Mouse (Mus musculus): ENCODE data around the gene Cab39. TPM values are rescaled to one million over a fixed set of nuclear protein-coding genes. Genes with fewer than 3 reads are reported as not detected.

The Cab39 gene
- polyA plus RNA-seq (2015; fragmentation: Nextera tagmentation; extraction: Ambion mirVana): 23.5 and 24.1 TPM in 2 replicates

- H3K9ac ChIP-seq (ENCODE audit: low read length): peak within 1 kb of the TSS; percentile 96
- H3K27me3 ChIP-seq (ENCODE audit: control insufficient read depth, insufficient read depth, low read length): no peaks in the 10 kb centered on the region
- no peaks in the 10 kb centered on the region for H3K9me3 ChIP-seq (replicated peaks; ENCODE audit: control insufficient read depth, low read length)
- WGBS: under 1% methylated on average over 116 of the region's 118 CpGs
- H3K36me3 ChIP-seq (ENCODE audit: control insufficient read depth, insufficient read depth): no peaks in the 10 kb centered on the region
- peak within 1 kb of the TSS; percentile 96 for H3K27ac ChIP-seq (ENCODE audit: low read length)
- peak; percentile 92 for ATAC-seq (replicated peaks; ENCODE audit: extremely low read depth, insufficient read depth, low FRiP score)
- peak within 1 kb of the TSS; percentile 85 for H3K4me3 ChIP-seq (ENCODE audit: low read length)
- peak within 1 kb of the TSS; percentile 74 for H3K4me2 ChIP-seq (ENCODE audit: low read depth, low read length)
- peaks cover 7% of the 10 kb centered on the region for H3K4me1 ChIP-seq (ENCODE audit: control insufficient read depth, insufficient read depth, low read length)
These were observed at the start of gene Cab39 for GRCm38 (mm10) chr1:85793208-85794105. Gene Cab39 (plus strand): TSS chr1:85793441.

- Histone ChIP-seq H3K9me3 (replicated peaks; ENCODE audit: control insufficient read depth, low read length) (no peaks in the 10 kb centered on the region), H3K4me1 (ENCODE audit: control insufficient read depth, insufficient read depth, low read length) (no peaks in the 10 kb centered on the region), H3K4me2 (ENCODE audit: low read depth, low read length) (no peak overlapping the region), H3K27ac (ENCODE audit: low read length) (no peak overlapping the region), H3K4me3 (ENCODE audit: low read length) (no peak overlapping the region), H3K27me3 (ENCODE audit: control insufficient read depth, insufficient read depth, low read length) (no peaks in the 10 kb centered on the region), H3K36me3 (ENCODE audit: control insufficient read depth, insufficient read depth) (no peaks in the 10 kb centered on the region), H3K9ac (ENCODE audit: low read length) (no peak overlapping the region)
- 72% methylated on average over 3 of the region's 3 CpGs for WGBS
- no peak for ATAC-seq (replicated peaks; ENCODE audit: extremely low read depth, insufficient read depth, low FRiP score)
These were observed 48.7 kb upstream of the Cab39 start for GRCm38 (mm10) chr1:85744539-85744938.

- Histone ChIP-seq H3K9ac (ENCODE audit: low read length) (no peak overlapping the region), H3K36me3 (ENCODE audit: control insufficient read depth, insufficient read depth) (no peaks in the 10 kb centered on the region), H3K4me1 (ENCODE audit: control insufficient read depth, insufficient read depth, low read length) (peaks cover 5% of the 10 kb centered on the region), H3K27me3 (ENCODE audit: control insufficient read depth, insufficient read depth, low read length) (no peaks in the 10 kb centered on the region), H3K9me3 (replicated peaks; ENCODE audit: control insufficient read depth, low read length) (no peaks in the 10 kb centered on the region), H3K4me3 (ENCODE audit: low read length) (no peak overlapping the region), H3K27ac (ENCODE audit: low read length) (no peak overlapping the region), H3K4me2 (ENCODE audit: low read depth, low read length) (no peak overlapping the region)
- no peak for ATAC-seq (replicated peaks; ENCODE audit: extremely low read depth, insufficient read depth, low FRiP score)
- 81% methylated on average over 5 of the region's 5 CpGs for WGBS
These were observed 46.7 kb upstream of the Cab39 start for GRCm38 (mm10) chr1:85746511-85746910.

GRCm38 (mm10) chr1:85749829-85750228 lies 43.4 kb upstream of the Cab39 start:
- H3K4me2 ChIP-seq (ENCODE audit: low read depth, low read length): no peak overlapping the region
- H3K27me3 ChIP-seq (ENCODE audit: control insufficient read depth, insufficient read depth, low read length): no peaks in the 10 kb centered on the region
- no peak for ATAC-seq (replicated peaks; ENCODE audit: extremely low read depth, insufficient read depth, low FRiP score)
- H3K4me1 ChIP-seq (ENCODE audit: control insufficient read depth, insufficient read depth, low read length): peaks cover 6% of the 10 kb centered on the region
- WGBS: 89% methylated on average over 2 of the region's 2 CpGs
- no peaks in the 10 kb centered on the region for H3K36me3 ChIP-seq (ENCODE audit: control insufficient read depth, insufficient read depth)
- no peak overlapping the region for H3K4me3 ChIP-seq (ENCODE audit: low read length)
- no peaks in the 10 kb centered on the region for H3K9me3 ChIP-seq (replicated peaks; ENCODE audit: control insufficient read depth, low read length)
- no peak overlapping the region for H3K27ac ChIP-seq (ENCODE audit: low read length)
- no peak overlapping the region for H3K9ac ChIP-seq (ENCODE audit: low read length)

- WGBS: 66% methylated on average over 4 of the region's 4 CpGs
- peaks cover 6% of the 10 kb centered on the region for H3K4me1 ChIP-seq (ENCODE audit: control insufficient read depth, insufficient read depth, low read length)
- H3K27me3 ChIP-seq (ENCODE audit: control insufficient read depth, insufficient read depth, low read length): no peaks in the 10 kb centered on the region
- no peak overlapping the region for H3K27ac ChIP-seq (ENCODE audit: low read length)
- no peak for ATAC-seq (replicated peaks; ENCODE audit: extremely low read depth, insufficient read depth, low FRiP score)
- no peaks in the 10 kb centered on the region for H3K9me3 ChIP-seq (replicated peaks; ENCODE audit: control insufficient read depth, low read length)
- no peak overlapping the region for H3K4me3 ChIP-seq (ENCODE audit: low read length)
- H3K9ac ChIP-seq (ENCODE audit: low read length): no peak overlapping the region
- H3K4me2 ChIP-seq (ENCODE audit: low read depth, low read length): peak overlapping the region; percentile 7; the same call in 1 of the 2 replicates
- H3K36me3 ChIP-seq (ENCODE audit: control insufficient read depth, insufficient read depth): no peaks in the 10 kb centered on the region
These were observed 42.6 kb upstream of the Cab39 start for GRCm38 (mm10) chr1:85750650-85751049.

GRCm38 (mm10) chr1:85751494-85751893 lies 41.7 kb upstream of the Cab39 start:
- Histone ChIP-seq H3K9me3 (replicated peaks; ENCODE audit: control insufficient read depth, low read length) (no peaks in the 10 kb centered on the region), H3K36me3 (ENCODE audit: control insufficient read depth, insufficient read depth) (no peaks in the 10 kb centered on the region), H3K4me3 (ENCODE audit: low read length) (no peak overlapping the region; the same call in 1 of the 2 replicates), H3K9ac (ENCODE audit: low read length) (peak overlapping the region; percentile 2; the same call in 1 of the 2 replicates), H3K27me3 (ENCODE audit: control insufficient read depth, insufficient read depth, low read length) (no peaks in the 10 kb centered on the region), H3K27ac (ENCODE audit: low read length) (peak overlapping the region; percentile 57), H3K4me1 (ENCODE audit: control insufficient read depth, insufficient read depth, low read length) (peaks cover 6% of the 10 kb centered on the region), H3K4me2 (ENCODE audit: low read depth, low read length) (peak overlapping the region; percentile 5)
- peak; percentile 80 for ATAC-seq (replicated peaks; ENCODE audit: extremely low read depth, insufficient read depth, low FRiP score)
- 27% methylated on average over 6 of the region's 6 CpGs for WGBS

- Histone ChIP-seq H3K9me3 (replicated peaks; ENCODE audit: control insufficient read depth, low read length) (no peaks in the 10 kb centered on the region), H3K9ac (ENCODE audit: low read length) (peak overlapping the region; percentile 2; the same call in 1 of the 2 replicates), H3K27me3 (ENCODE audit: control insufficient read depth, insufficient read depth, low read length) (no peaks in the 10 kb centered on the region), H3K36me3 (ENCODE audit: control insufficient read depth, insufficient read depth) (no peaks in the 10 kb centered on the region), H3K27ac (ENCODE audit: low read length) (peak overlapping the region; percentile 57), H3K4me2 (ENCODE audit: low read depth, low read length) (peak overlapping the region; percentile 5), H3K4me3 (ENCODE audit: low read length) (no peak overlapping the region; the same call in 1 of the 2 replicates), H3K4me1 (ENCODE audit: control insufficient read depth, insufficient read depth, low read length) (peaks cover 6% of the 10 kb centered on the region)
- peak; percentile 17; the same call in 1 of the 2 replicates for ATAC-seq (replicated peaks; ENCODE audit: extremely low read depth, insufficient read depth, low FRiP score)
- WGBS: 69% methylated on average over 11 of the region's 11 CpGs
These were observed 41.1 kb upstream of the Cab39 start for GRCm38 (mm10) chr1:85751932-85752680.

- H3K4me3 ChIP-seq (ENCODE audit: low read length): no peak overlapping the region; the same call in 1 of the 2 replicates
- H3K4me2 ChIP-seq (ENCODE audit: low read depth, low read length): peak overlapping the region; percentile 43; the same call in 1 of the 2 replicates
- H3K27me3 ChIP-seq (ENCODE audit: control insufficient read depth, insufficient read depth, low read length): no peaks in the 10 kb centered on the region
- 69% methylated on average over 6 of the region's 6 CpGs for WGBS
- peaks cover 9% of the 10 kb centered on the region for H3K4me1 ChIP-seq (ENCODE audit: control insufficient read depth, insufficient read depth, low read length)
- H3K9ac ChIP-seq (ENCODE audit: low read length): peak overlapping the region; percentile 51; the same call in 1 of the 2 replicates
- no peaks in the 10 kb centered on the region for H3K36me3 ChIP-seq (ENCODE audit: control insufficient read depth, insufficient read depth)
- no peaks in the 10 kb centered on the region for H3K9me3 ChIP-seq (replicated peaks; ENCODE audit: control insufficient read depth, low read length)
- no peak for ATAC-seq (replicated peaks; ENCODE audit: extremely low read depth, insufficient read depth, low FRiP score)
- no peak overlapping the region for H3K27ac ChIP-seq (ENCODE audit: low read length)
These were observed 35.6 kb upstream of the Cab39 start for GRCm38 (mm10) chr1:85757531-85758230.
